Mouse (Mus musculus) mature B cell (primary cell): Measurements from ENCODE around the gene Prkrip1.
"Not testable (repeated sequence)": the region's sequence is repeated elsewhere in the genome, so short reads cannot be mapped to it uniquely, and the experiment has no call there.

Experiments
- in situ Hi-C: fragments of 300-500 bp; cut with MboI; formaldehyde crosslinking; loops from 2 replicates; pipeline ENCODE4 v1.14.3; 2019

Prkrip1 gene

DNA sequence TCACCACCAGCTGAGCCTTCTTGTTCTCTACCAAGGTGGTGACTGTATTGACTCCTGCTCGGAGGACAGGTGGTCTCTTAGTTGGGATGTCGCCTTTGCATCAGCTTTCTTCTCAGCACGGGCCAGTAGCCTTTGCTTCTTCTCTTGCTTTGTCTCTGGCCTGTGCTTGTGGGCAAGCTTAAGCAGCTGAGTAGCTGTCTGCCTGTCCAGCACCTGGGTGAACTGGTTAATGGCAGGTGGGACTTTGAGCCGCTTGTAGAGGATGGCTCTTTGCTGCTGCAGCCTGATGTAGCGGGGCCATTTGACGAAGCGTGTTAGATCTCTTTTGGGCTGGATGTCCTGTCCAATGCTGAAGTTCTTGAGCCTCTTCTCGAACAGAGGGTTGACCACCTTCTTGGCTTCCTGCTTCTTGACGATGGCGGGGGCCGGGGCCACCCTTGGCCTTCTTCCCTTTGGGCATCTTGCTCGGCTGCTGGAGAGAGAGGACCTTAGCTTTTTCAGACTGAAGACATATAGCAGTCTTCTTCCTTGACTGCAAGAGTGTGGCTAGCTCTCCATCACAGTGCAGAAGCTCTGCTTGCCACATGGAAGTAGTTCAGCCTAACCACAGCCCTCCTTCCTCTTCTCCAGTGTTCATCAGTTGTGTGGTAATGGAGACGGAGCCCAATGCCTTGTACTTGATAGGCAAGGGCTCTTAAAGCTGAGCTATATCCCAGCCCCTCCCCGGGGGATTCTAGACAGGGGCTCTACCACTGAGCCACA, 12.8 kb upstream of the Prkrip1 start:
- in situ Hi-C loops = not testable (repeated sequence)

DNA sequence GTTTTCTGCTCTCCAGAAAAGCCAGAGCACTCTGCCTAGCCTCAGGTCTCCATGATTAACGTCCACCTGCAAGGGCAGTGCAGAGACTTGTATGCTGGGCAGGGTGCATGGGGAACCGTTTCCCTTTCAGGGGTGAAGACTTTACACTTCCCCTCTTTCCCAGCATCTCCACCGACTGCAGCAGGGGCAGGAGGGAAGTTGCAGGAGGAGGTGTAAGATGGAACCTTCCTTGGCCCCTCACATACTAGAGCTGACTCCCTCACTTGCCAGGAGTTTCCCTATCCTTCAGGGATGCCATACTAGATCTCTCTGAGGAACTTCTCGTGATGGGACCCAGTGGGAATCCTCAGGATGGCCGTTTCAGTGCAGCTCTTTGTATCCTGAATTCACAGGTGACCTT, 11.8 kb upstream of the Prkrip1 start:
- in situ Hi-C loops = no loop called here

DNA sequence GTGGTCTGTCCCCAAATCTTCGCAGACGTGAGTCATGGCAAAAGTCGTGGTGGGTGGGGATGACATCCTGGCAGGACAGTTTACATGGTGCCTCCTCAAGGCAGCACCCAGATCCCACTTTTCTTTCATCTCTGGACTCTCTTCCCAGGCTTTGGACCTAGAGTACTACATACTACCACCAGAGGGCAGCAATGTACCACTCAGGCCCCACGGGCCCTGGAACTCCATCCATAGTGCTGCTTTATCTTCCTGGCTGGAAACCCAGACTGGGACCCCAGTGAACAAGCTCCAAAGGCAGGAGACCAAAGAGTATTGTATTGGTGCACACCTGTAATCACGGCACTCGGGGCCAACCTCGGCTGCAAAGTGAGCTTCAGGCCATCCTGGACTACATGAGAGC, 3.1 kb upstream of the Prkrip1 start:
- in situ Hi-C loops = no loop called here

DNA sequence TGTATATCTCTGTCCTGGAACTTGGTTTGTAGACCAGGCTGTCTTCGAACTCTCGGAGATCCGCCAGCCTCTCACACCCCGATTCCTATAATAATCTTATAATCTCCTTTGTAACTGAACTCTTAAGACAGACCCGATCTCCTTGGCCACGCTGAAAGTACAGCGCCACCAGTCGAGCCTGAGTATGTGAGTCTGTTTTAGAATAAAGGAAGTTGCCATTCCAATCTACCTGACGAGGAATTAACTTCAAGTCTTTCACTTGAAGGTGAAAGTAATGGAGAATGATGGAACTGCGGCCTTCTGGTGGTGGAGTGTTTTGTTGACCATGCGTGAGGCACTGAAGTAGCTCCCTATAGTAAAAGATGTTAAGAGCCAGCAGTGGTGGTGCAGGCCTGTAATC, 763 bp upstream of the Prkrip1 start:
- in situ Hi-C loops = loop anchor here (5.0 kb wide), 1 partner anchor 53 kb away; no protein-coding TSS in a partner anchor

DNA sequence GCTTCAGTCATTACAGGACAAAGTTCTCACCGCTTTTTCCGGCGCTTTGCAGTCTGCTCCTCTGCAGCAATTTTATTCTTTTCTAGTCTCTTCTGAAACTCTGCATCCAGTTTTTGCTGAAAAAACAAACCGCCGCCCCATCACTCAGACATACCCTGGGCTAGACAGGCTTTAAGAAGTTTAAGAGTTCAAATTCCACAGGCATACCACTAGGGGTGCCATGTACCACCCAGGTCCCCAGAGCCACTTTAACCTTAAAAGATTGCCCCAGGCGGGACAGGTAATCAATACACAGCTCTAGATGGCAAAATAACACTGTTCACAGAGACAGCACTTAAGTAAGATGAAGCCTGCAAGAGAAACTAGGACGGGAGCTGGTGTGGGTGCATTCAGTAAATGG, 6.9 kb downstream of the Prkrip1 start:
- in situ Hi-C loops = no loop called here

DNA sequence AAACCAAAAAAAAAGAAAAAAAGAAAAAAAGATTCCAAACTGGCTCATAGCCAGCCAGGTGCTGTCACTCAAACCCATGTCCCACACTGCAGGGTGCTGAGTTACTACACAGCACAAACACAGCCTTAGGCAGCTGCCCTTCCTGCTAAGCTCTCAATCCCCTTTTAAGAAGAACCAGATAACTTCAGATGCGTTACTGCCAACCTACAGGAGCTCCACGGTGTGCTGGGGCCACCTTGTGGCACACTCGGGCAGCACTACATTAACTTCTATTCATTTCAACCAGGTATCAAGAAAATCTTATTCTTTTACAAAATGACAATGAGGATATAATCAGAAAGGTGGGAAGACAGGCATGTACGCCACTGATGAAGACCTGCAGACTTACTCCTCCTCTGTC, 12.0 kb downstream of the Prkrip1 start:
- in situ Hi-C loops = no loop called here

DNA sequence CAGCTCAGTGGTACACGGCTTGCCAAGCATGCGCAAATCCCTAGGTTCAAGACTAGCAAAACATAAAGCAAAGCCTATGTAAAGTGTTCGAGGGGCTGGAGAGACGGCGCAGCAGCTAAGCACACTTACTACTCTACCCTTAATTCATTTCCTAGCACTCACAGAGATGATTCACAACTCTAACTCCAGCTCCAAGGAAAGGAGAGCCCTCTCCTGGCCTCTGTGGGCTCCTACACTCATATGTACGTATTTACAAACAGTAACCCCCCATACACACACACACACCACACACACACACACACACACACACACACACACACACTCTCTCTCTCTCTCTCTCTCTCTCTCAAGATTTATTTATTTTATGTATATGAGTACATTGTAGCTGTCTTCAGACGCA, 15.0 kb downstream of the Prkrip1 start:
- in situ Hi-C loops = no loop called here

DNA sequence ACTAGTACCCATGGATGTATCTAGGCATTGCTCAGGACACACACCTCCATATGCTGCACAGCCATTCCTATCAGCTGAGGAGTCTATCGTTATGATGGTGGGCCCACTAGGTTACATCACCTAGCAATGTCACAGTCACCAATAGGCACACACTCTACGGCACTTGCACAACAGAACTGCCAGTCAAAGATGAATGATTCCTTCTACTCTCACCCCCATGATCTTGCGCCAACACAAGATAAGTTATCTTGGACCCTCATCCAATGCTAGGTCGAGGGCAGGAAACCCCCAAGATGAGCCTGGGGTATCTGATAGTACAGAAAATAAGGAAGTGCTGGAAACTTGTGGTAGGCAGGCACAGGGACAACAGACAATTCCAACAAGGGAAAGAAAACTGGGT, 15.9 kb downstream of the Prkrip1 start:
- in situ Hi-C loops = no loop called here

DNA sequence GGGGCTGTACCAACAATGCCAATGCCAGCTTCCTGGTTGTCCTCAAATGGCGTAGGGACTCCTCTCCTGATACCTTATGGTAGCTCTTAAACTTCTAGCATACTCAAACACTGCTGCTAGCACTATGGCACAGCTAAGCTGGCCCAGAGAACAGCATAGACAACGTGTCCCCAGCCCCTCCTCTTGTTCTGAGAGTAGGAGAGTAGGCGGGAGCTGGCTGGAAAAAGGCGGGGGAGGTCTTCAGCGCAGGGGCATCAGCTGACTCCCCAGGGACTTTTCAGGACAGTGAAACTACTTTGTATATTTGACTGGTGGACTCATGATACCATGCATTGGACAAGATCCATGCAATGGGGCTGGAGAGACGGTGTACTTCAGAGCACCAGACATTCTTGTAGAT, 16.7 kb downstream of the Prkrip1 start:
- in situ Hi-C loops = no loop called here

DNA sequence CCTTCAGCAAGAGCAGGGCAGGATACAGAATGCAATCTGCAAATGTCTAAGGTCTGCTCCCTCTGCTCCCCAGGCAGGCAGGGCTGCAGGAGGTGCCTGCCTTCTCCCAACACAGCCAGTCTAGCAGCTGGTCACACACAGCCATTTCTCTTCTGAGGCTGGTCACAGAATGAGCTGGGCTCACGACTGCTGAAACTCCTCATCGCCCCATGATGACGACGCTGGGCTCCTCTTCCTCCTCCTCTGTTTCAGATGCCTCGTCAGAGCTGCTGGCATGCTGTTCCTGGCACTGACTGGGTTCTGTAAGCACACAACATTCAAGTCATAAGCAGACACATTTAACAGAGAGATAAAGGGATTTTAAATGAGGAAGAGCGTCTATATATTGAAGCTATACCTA, 17.6 kb downstream of the Prkrip1 start:
- in situ Hi-C loops = no loop called here

DNA sequence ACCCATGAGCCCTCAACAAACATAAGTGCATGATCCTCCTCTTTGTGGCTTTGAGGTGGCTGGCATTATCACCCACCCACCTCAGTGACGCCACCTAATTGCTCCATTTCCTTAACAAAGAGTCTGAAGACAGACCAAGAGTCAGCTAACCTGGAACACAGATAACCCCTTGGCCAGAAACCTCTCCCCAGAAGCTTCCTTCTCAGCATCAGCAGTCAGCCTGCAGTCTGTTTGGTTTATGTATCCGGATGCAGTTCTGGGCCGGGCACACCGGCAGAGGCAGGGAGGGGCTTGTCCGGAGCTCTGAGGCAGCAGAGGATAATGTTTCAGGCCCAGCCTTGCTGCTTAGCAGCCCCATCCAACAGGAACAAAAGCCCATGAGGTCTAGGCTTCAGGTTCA, 19.2 kb downstream of the Prkrip1 start:
- in situ Hi-C loops = loop anchor here (5.0 kb wide), 1 partner anchor 37 kb away; no protein-coding TSS in a partner anchor

DNA sequence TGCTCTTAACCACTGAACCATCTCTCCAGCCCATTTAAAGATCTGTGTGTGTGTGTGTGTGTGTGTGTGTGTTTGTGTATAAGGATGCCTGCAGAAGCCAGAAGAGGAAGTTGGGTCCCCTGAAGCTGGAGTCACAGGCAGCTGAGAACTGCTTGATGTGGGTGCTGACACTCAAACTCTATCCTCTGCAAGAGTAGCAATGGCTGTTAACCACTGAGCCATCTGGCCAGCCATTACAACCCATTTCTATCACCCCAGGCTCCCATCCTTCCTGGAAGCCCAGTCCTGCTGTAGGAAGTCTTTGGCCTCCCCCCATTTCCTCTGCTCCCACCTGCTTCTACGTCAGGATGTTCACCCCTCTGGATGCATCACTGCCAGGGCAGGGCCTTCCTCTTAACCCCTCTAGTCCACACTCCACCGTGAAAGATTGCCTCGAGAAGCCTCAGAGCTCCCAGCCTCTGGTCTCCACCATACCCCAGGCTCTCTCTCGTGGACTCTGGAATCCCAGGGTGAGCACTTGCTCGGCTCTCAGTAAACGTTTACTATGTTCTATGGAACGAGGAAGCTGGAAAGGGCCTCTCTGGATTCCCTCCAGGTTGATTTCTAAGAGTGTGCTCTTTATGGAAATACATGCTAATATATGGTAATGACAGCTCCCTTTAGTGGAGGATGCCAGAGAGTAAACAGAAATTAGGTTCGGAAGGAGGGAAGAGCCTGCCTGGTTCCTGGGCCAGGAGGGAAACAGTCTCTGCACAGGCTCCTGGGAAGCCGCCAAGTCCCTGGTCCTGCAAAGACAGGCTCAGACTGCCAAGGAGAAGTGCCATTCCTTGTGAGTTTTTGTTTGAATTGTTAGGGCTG, 24.9 kb downstream of the Prkrip1 start:
- in situ Hi-C loops = no loop called here

DNA sequence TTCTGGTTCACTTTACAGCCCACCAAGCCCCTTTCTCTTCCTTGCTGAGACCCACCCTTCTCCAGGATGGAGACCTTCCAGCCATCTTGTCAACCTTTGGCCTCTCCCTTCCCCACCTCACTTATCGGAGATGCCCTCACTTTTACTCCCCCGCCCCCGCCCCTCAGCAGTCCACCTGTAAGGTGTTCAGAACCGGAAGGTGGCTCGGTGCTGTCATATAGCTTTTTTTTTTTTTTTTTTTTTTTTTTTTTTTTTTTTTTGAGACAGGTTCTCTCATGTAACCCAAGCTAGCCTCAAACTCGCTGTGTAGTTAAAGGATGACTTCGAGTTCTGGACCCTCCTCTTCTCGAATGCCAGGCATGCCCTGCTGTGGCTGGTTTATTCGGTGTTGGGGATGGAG, 25.8 kb downstream of the Prkrip1 start:
- in situ Hi-C loops = no loop called here

DNA sequence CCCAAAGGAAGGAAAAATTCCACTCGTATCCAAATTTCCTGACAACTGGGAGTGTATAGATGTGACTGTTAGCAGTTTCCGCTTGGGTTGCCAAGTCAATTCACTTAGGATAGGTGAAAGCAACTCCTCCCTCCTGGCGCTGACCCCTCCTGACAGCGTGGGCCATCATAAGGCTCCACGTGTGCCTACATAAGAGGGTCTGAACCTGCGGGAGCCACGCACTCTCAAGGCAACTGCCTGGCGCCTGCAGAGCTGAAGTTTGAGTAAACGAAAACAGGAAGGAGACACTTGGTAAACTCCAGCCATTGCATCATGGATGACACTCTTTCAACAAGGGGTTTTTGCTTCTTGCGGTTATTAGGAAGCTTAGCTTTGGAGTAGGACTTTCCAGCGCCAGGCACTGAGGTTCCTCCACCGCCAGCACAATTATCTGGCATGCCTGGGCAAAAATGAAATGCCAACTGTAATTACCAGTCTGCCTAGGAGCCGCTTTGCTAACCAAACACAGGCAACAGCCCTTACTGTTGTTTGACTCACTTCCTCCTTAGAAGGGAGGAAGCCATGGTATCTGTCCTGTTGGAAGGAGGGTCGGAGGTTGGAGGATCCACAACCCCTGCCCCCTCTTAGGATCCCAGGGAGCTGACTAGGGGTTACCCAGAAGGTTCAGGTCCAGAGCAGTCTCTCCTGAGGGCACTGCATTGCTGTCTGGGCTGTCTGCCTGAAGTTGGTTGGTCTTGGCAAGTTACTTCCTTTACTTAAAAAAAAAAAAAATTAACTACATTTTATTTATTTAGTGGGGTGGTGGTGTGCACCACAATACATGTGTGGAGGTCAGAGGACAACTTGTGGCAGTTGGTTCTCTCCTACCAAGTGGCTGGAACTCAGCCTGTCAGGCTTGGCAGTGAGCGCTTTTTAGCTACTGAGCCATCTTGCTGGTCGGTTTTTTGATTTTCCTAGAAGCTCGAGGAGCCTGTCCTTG, 27.1 kb downstream of the Prkrip1 start:
- in situ Hi-C loops = no loop called here

DNA sequence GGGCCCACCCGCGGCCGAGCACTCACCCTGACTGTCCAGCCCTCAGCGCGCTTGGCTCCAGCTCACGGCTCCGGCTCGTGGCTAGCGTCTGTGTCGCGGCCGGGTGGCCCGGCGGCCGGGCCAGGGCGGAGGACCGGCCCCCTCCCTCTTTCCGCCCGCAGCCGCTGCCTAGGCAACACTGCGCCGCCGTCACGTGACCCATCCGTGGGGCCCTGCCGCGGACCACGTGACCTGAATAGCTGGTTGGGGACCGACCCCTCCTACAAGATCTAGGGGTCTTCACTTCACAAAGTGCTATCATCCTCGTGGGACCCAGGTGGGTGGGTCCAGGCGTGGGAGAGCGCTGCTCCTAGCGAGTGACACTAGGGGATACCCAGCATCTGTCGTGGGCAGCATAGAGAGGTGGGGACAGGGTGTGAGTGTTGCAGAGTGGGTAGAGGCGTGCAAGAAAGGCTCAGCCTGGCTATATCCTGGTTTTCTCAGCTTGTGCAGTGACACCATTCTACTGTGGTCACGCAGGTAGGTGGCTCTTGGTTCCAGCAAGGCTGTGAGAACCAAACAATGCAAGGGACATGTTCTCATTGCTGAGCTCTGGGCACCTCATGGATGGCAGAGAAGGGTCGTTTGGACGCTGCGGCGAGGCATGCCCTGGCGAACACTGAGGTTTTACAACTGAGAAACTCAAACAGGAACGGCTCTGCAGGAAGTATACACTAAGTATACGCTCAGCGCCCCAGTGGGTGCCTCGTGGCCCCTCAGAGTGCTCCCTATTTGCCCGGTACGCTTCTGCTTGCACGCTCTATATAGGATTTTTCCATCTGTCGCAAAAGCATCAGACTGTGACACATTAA, 28.0 kb downstream of the Prkrip1 start, which contains the start of gene Orai2:
Gene Orai2 (minus strand): TSS at position 202 of the 851 bp plus-strand sequence.
- in situ Hi-C loops = no loop called here

DNA sequence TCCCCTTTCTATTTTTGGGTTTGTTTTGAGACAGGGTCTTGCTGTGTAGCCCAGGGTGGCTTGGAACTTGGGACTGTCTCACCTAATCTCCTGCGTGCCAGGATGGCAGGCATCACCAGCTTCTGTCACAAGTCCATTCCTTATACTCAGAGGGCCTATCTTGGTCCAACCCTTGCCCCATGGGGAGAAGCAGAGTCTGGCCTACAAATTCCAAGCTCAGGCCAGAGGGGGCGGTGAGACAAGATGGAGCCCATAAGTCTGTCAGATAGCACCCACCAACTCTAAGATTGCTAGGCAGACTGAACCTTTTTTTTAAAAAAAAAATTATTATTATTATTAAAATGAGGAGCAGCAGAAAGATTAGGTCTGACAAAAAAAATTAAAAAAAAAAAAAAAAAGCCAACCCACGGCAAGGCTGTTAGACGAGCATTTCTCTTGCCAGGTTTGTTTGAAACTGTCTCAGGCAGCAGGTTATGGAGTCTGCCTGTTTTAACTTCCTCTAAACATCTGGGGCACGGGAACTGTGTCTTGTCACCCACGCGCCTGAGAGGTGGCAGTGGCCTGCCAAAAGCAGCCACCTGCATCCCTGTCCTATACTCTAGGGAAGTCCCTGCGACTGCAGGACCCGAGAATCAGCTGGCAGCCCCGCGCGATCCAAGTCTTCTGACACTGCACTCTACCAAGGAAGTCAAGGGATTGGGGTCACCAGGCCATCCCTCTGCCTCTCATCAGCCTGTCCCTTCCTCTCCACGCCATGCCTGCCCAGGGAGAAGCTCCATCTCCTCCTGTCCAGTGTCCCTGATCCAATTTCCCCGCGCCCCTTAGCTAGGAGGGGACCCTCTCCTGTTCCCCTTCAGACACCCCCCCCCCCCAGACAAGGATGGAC, 28.9 kb downstream of the Prkrip1 start:
- in situ Hi-C loops = no loop called here

DNA sequence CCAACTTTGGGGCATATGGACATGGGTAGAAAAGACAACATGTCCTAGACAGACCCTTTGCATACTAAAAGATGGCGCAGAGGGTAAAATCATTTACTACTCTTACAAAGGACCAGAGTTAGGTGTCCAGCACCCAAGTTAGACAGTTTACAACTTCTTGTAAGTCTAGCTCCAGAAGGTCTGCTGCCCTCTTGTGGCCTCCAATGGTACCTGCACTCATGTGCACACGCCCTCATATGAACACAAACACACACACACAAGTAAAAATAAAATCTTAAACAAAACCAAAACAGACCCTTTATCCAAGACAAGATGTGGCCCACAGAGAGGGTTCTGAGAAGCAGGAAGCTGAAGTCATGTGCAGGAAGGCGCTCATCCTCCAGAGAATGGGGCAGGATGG, 30.7 kb downstream of the Prkrip1 start:
- in situ Hi-C loops = no loop called here

DNA sequence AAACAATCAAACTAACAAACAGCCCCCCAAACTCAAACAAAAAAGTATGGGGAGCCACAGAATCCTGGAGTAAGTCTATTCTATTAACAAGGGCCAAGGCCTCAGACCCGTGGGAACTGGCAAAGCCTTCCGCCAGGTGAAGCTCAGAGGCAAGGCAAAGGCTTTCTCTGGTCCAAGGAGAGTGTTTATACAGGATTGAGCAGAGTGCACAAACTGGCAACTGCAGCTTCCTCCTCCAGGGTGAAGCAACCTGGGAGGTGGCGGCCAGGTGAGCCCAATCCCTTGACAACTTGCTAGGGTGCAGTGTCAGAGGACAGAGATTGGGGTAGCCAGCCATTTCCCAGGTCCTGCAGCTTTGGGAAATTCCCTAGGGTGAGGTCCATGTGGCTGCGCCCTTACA, 31.5 kb downstream of the Prkrip1 start:
- in situ Hi-C loops = no loop called here

DNA sequence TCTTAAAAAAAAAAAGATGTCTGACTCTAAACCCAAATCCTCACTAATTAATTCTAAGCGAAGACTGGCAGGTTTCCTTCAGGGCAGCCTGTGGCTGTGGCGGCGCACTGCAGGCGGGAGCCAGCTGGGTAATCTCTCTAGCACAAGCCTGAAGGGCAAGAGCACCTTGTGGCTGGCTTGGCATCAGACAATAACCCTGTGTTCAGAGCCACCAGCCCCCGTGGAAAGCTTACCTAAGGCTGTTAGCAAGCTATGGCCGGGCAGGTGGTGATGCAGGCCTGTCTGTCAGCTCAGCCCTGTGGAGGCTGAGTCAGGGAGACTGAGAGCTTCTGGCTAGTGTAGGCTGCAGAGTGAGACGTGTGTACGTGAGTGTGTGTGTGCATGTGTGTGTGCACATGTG, 33.5 kb downstream of the Prkrip1 start:
- in situ Hi-C loops = no loop called here
